Mouse (Mus musculus): ENCODE results near the gene Apaf1. TPM values are rescaled to one million over a fixed set of nuclear protein-coding genes. Genes with fewer than 3 reads are reported as not detected.

Gene Apaf1
- 18.3 and 20.3 TPM in 2 replicates for polyA plus RNA-seq (2015; fragmentation: Nextera tagmentation; extraction: Ambion mirVana)

DNA sequence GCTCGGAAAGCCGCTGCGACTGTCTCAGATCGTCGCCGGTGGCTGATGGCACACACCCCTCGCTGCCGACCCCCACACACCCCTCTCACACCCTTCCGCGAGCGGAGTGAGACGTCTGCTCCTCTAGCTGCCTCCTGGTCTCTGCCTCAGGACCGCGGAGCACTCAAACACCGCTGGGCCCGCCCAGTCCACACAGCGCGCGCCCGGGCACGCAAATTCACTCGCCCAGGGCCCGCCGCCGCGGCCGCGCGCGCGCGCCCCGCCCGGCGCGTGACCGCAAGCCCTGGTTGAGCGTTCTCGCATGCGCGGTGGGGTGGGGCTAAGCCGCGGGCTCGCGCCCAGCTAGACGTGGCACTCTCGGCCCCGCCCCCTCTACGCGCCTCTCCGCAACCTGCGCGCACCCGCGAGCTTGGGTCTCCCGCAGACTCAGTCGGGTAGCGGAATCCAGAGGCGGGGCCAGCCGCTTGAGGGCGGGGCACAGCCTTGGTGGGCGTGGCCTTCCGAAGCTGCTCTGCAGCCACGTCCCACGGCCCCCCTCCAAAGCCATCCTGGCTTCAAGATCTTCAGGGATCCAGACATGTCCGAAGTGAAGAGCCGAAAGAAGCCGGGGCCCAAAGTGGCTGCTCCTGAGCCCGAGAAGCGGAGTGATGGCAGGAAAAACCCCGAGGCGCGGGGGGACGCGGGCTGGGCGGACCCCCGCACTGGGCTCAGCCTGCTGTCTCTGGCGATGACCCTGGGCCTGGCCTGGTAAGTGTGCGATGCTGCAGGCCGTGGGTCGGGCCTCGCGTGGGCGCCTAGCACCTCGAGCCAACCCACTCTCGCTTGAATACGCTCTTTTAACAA lies at the start of gene Apaf1, which contains the start of gene Ikbip:
Apaf1 (minus strand) TSS at position 221 of the 843 bp plus-strand sequence.
Ikbip (plus strand) TSS at position 391 of the 843 bp plus-strand sequence.
- under 1% methylated on average over 82 of the region's 87 CpGs for WGBS
- Histone ChIP-seq H3K27me3 (replicated peaks) (no peaks in the 10 kb centered on the region), H3K27ac (peak within 1 kb of the TSS; percentile 68), H3K9ac (peak within 1 kb of the TSS; percentile 76), H3K9me3 (no peaks in the 10 kb centered on the region), H3K4me3 (replicated peaks) (peak within 1 kb of the TSS; percentile 72), H3K4me2 (peak within 1 kb of the TSS; percentile 67), H3K4me1 (0 out of 2 replicates have a peak, but pooled peaks cover 3% of the 10 kb centered on the region), H3K36me3 (peaks cover 7% of the 10 kb centered on the region; the same call in 1 of the 2 replicates)
- peak; percentile 99 for ATAC-seq (ENCODE audit: insufficient read depth, low FRiP score, low read depth)

DNA sequence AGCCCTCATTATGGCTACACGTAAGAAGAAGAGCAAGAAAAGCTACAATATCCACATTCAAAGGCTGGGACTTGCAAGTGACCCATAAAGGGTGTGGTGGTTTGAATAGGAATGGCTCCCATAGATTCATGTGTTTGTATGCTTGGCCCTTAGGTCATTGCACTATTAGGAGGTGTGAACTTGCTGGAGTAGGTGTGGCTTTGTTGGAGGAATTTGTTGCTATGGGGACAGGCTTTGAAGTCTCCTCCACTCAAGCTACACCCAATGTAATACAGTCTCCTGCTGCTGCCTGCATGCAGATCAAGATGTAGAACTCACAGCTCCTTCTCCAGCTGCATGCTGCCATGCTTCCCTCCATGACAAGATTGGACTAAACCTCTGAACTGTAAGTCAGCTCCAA lies 49.0 kb upstream of the Apaf1 start:
- Histone ChIP-seq H3K4me2 (no peak overlapping the region), H3K4me3 (replicated peaks) (no peak overlapping the region), H3K27ac (no peak overlapping the region), H3K4me1 (no peaks in the 10 kb centered on the region), H3K9me3 (no peaks in the 10 kb centered on the region), H3K9ac (no peak overlapping the region), H3K27me3 (replicated peaks) (no peaks in the 10 kb centered on the region), H3K36me3 (no peaks in the 10 kb centered on the region)
- ATAC-seq (ENCODE audit: insufficient read depth, low FRiP score, low read depth) = peak; percentile 43; the same call in 1 of the 2 replicates
- WGBS = 79% methylated on average over 1 of the region's 1 CpGs

DNA sequence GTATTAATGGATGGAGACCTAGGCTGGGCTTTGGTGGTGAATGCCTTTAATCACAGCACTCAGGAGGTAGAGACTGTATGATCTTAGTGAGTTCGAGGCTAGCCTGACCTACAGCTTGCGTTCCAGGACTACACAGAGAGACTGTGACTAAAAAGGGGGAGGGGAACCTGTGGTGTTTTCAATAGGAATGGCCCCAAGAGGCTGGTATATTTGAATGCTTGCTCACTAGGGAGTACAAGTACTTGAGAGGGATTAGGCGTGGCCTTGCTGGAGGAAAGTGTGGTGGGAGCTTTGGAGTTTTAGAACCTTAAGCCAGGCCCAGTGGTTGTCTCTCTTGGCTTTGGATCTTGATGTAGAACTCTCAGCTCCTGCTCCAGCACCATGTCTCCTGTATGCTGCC lies 48.2 kb upstream of the Apaf1 start:
- no peak for ATAC-seq (ENCODE audit: insufficient read depth, low FRiP score, low read depth)
- WGBS = 92% methylated on average over 3 of the region's 3 CpGs
- H3K27ac ChIP-seq = no peak overlapping the region
- H3K9me3 ChIP-seq = no peaks in the 10 kb centered on the region
- H3K36me3 ChIP-seq = no peaks in the 10 kb centered on the region
- no peak overlapping the region for H3K4me3 ChIP-seq (replicated peaks)
- H3K4me1 ChIP-seq = no peaks in the 10 kb centered on the region
- no peak overlapping the region for H3K4me2 ChIP-seq
- no peak overlapping the region for H3K9ac ChIP-seq
- no peaks in the 10 kb centered on the region for H3K27me3 ChIP-seq (replicated peaks)

DNA sequence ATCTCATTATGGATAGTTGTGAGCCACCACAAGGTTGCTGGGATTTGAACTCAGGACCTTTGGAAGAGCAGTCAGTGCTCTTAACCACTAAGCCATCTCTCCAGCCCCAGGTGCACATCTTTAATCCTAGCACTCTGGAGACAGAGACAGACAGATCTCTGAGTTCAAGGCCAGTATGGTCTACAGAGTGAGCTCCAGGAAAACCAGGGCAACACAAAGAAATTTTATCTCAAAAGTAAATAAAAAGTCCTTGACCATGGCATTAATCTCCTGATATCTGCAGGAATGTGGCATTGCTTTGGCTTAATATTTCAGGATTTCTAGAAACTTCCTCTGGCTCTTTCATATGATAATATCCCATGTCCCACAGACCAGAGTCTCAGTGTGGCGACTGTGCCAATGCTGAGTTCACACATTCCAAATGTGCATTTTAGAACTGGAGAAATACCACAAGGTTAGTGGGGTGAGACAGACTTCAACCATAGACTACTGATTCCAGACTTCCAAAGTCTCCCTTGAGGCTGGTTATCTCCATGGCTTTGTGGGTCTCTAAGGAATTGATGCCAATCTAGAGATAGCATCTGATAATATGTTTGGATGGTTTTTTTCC lies 46.1 kb upstream of the Apaf1 start:
- H3K9ac ChIP-seq = no peak overlapping the region
- no peak overlapping the region for H3K27ac ChIP-seq
- peaks cover 3% of the 10 kb centered on the region; the same call in 1 of the 2 replicates for H3K4me1 ChIP-seq
- H3K4me3 ChIP-seq (replicated peaks) = no peak overlapping the region
- 61% methylated on average over 1 of the region's 1 CpGs for WGBS
- H3K4me2 ChIP-seq = no peak overlapping the region
- no peak for ATAC-seq (ENCODE audit: insufficient read depth, low FRiP score, low read depth)
- no peaks in the 10 kb centered on the region for H3K9me3 ChIP-seq
- H3K36me3 ChIP-seq = no peaks in the 10 kb centered on the region
- H3K27me3 ChIP-seq (replicated peaks) = no peaks in the 10 kb centered on the region

DNA sequence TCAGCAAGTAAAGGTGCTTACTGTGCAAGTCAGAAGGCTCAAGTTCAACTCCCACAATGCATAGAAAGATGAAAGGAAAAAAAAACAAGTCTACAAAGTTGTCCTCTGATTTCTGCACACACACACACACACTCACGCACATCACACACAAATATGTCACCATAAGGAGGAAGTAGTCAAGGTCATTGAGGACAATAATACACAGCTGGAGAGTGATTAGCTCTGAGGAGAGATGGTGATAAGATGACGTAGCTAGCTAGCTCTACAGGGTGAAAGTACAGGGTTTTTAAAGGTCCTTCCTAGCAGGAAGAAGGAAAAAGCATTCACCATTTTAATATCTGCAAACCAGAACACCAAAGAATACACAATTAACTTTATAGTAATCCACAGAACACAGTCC lies 44.8 kb upstream of the Apaf1 start:
- Histone ChIP-seq H3K4me3 (replicated peaks) (no peak overlapping the region), H3K9ac (no peak overlapping the region), H3K27ac (no peak overlapping the region), H3K9me3 (no peaks in the 10 kb centered on the region), H3K4me1 (peaks cover 3% of the 10 kb centered on the region; the same call in 1 of the 2 replicates), H3K36me3 (no peaks in the 10 kb centered on the region), H3K27me3 (replicated peaks) (no peaks in the 10 kb centered on the region), H3K4me2 (no peak overlapping the region)
- no peak for ATAC-seq (ENCODE audit: insufficient read depth, low FRiP score, low read depth)
- 54% methylated on average over 2 of the region's 2 CpGs for WGBS

DNA sequence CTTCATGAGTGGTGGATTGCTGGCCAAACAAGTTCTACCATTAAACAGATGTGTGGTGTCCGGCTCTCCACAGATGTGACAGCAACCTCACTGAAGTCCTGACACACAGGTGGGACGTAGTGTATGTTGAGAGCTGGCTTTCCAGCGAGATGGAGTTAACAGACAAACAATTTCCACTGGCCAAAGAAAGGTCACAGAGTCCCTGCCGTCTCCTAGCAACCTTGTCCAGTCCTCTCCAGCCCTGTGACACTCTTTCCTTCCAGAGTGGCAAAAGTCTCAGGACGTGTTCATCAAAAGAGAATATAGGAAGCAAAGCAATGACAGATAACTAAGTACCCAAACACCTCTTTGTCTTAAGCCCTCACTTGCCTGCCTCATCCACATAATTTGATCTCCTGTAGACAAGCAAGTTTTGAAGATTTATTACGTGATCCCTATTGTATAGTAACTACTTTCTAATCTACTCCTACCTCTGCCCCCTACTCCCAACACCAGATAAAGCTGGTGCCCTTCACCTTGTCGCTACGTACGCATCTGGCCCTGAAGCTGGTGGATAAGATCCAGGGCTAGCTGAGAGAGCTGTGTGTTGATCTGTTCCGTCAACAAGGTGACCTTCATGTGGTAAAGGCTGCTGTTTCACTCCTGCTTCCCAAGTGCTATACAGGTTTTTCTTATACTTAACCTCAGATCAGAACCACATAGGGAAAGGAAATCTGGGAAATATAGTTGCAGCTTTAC lies 44.2 kb upstream of the Apaf1 start:
- H3K4me2 ChIP-seq = no peak overlapping the region
- ATAC-seq (ENCODE audit: insufficient read depth, low FRiP score, low read depth) = no peak
- 48% methylated on average over 10 of the region's 10 CpGs for WGBS
- H3K9ac ChIP-seq = no peak overlapping the region
- no peaks in the 10 kb centered on the region for H3K9me3 ChIP-seq
- no peaks in the 10 kb centered on the region for H3K27me3 ChIP-seq (replicated peaks)
- H3K4me3 ChIP-seq (replicated peaks) = no peak overlapping the region
- H3K36me3 ChIP-seq = no peaks in the 10 kb centered on the region
- no peak overlapping the region for H3K27ac ChIP-seq
- H3K4me1 ChIP-seq = peaks cover 6% of the 10 kb centered on the region

DNA sequence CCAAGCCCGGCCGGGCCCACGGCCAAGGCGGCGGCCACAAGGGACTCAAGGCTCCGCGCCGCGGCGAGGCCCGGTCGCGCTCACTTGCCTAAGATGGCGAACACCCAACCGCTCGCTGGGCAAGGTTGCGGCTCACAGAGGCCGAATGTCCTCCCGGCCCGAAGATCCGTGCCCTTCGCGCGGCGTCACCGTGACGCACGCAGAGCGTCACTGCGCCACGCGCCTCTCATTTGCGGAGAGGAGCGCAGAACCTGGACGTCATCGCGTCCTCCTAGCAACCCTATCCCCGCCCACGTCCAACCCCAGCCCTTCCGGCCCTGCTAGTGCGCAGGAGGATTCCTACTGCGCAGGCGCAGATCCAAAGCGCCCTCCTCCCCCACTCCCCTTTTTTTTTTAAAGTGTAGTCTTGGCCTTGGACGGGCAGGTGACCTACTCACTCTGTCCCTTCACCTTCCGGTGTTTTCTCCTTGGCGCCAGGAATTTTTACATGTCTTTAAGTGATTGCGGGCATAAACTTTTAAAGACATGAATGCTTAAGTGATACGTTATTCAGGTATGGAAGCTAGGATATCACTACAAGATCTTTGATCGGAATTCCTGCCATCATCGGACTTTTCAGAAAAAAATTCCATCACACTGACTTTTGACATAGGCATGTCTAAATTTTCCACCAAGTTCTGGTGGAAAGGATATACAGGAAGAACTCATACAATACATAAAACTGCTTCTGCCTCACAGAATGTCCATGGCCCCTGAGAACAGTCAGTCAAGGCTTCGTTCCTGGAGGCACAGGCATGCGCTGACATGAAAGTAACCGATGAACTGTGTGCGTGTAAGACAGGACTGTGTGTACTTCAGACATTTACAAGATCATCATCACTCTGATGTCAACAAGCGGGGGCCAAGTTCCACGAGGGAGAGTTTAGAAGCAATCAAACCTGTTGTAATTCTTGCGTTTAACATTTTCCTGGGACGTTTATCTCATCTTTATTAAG lies 41.6 kb upstream of the Apaf1 start, which contains the start of gene Slc25a3:
Slc25a3 (minus strand) TSS at position 232 of the 995 bp plus-strand sequence.
- H3K36me3 ChIP-seq = peaks cover 13% of the 10 kb centered on the region; the same call in 1 of the 2 replicates
- no peaks in the 10 kb centered on the region for H3K27me3 ChIP-seq (replicated peaks)
- peaks cover 7% of the 10 kb centered on the region for H3K4me1 ChIP-seq
- H3K9me3 ChIP-seq = no peaks in the 10 kb centered on the region
- H3K27ac ChIP-seq = peak within 1 kb of the TSS; percentile 95
- peak within 1 kb of the TSS; percentile 80 for H3K4me3 ChIP-seq (replicated peaks)
- peak within 1 kb of the TSS; percentile 64 for H3K4me2 ChIP-seq
- ATAC-seq (ENCODE audit: insufficient read depth, low FRiP score, low read depth) = peak; percentile 99
- H3K9ac ChIP-seq = peak within 1 kb of the TSS; percentile 98
- WGBS = 10% methylated on average over 58 of the region's 59 CpGs

DNA sequence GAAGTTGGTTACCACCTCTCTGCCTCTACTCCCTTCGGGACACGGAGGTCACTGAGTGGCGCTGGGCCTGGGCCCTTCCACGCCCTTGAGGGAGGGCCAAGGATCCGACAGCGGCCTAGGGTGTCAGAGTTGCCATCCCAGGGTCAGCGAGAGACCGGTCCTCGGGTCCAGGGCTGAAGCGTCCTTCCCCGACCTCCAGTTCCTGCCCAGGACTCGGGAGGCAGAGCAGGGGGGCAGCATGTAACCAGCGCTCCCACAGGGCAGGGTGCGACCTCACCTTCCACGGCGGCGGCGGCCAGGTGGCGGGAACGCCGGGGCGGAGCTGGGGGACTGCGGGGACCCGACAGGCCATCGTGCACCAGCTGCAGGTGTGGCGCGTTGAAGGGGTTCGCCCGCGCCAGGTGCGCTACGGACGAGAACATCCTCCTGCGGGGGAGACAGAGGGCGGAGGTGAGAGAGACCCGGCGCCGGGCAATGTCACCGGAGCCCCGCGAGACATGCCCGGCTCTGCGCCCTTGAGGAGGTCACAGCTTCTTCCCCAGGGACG lies 40.8 kb upstream of the Apaf1 start:
- ATAC-seq (ENCODE audit: insufficient read depth, low FRiP score, low read depth) = peak; percentile 34
- H3K36me3 ChIP-seq = peaks cover 20% of the 10 kb centered on the region
- peak overlapping the region; percentile 64 for H3K4me2 ChIP-seq
- H3K9me3 ChIP-seq = no peaks in the 10 kb centered on the region
- no peaks in the 10 kb centered on the region for H3K27me3 ChIP-seq (replicated peaks)
- peak overlapping the region; percentile 95 for H3K27ac ChIP-seq
- H3K9ac ChIP-seq = peak overlapping the region; percentile 98
- WGBS = under 1% methylated on average over 43 of the region's 44 CpGs
- peaks cover 7% of the 10 kb centered on the region for H3K4me1 ChIP-seq
- H3K4me3 ChIP-seq (replicated peaks) = peak overlapping the region; percentile 80

DNA sequence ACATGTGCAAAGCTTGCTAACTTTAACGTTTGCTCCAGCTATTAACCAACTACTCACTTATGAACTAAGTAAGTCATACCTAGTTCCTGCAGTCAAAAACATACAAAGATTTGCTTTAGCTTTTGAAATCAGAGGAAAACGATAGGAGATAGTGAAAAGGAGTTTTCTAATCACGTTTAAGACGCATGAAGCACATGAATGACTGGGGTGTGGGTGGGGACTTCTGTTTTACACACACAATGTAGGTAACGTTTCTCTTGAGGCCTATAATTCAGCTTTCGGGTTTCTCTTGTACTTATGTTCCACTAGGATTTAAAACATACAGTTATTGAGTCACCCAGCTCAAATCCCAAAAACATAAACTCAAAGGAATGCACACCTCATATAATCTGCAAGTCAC lies 40.1 kb upstream of the Apaf1 start:
- Histone ChIP-seq H3K9ac (peak overlapping the region; percentile 98; the same call in 1 of the 2 replicates), H3K4me1 (peaks cover 7% of the 10 kb centered on the region), H3K9me3 (no peaks in the 10 kb centered on the region), H3K4me2 (peak overlapping the region; percentile 64), H3K27ac (0 out of 2 replicates have a peak overlapping the region, but pooled peaks have one; percentile 95), H3K27me3 (replicated peaks) (no peaks in the 10 kb centered on the region), H3K4me3 (replicated peaks) (peak overlapping the region; percentile 80), H3K36me3 (peaks cover 26% of the 10 kb centered on the region)
- ATAC-seq (ENCODE audit: insufficient read depth, low FRiP score, low read depth) = no peak
- WGBS = 24% methylated on average over 6 of the region's 6 CpGs

DNA sequence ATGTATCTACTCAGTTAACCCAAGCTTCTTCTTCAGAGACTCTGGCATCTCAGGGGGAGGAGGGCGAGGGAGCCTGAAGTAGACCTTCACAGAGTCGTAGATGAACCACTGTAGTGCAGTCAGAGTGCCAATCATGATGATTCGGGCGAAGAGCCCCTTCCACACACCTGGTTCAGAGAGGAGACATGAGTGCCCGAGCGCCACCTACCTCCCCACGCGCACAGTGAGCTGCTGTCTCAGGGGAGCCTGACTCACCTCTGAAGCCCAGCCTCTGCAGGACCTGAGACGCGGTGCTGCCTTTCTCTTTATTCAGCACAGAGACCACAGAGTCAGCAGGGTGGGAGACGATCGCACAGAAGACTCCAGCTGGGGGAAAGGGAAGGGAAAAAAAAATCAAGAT lies 34.4 kb upstream of the Apaf1 start:
- H3K27me3 ChIP-seq (replicated peaks) = no peaks in the 10 kb centered on the region
- 93% methylated on average over 12 of the region's 12 CpGs for WGBS
- peaks cover 2% of the 10 kb centered on the region; the same call in 1 of the 2 replicates for H3K4me1 ChIP-seq
- no peaks in the 10 kb centered on the region for H3K9me3 ChIP-seq
- no peak overlapping the region for H3K9ac ChIP-seq
- no peak for ATAC-seq (ENCODE audit: insufficient read depth, low FRiP score, low read depth)
- no peak overlapping the region for H3K27ac ChIP-seq
- H3K36me3 ChIP-seq = peaks cover 73% of the 10 kb centered on the region
- no peak overlapping the region for H3K4me3 ChIP-seq (replicated peaks)
- no peak overlapping the region for H3K4me2 ChIP-seq
